Mouse (Mus musculus): ENCODE results near the gene Bag3. TPM values are rescaled to one million over a fixed set of nuclear protein-coding genes. Genes with fewer than 3 reads are reported as not detected.

Bag3 gene
- polyA plus RNA-seq, 1 experiment = 40.2 TPM

DNA sequence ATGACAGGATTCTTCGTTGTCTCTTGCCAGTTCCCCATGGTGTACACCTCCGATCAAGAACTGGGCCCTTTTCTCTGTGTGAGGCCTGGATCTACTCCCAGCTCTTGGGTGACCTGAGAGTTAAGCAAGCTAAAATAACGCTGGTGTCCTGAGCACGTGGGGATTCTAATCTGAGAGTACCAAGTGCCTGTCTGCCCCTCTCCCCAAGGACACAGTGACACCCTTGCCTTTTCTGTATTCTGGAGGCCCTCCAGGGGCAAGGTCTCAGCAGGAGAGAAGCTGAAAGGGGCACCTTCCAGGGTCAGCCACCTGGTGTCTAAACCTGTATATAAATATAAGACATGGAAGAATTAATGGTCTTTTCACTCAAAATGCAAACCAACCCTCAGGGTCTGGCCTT is 14.3 kb downstream of the Bag3 start:
- DNase-seq (ENCODE audit: low read depth) = no peak

- DNase-seq (ENCODE audit: low read depth) = no peak
Measured at GRCm38 (mm10) chr7:128538196-128538595, 14.8 kb downstream of the Bag3 start.

DNA sequence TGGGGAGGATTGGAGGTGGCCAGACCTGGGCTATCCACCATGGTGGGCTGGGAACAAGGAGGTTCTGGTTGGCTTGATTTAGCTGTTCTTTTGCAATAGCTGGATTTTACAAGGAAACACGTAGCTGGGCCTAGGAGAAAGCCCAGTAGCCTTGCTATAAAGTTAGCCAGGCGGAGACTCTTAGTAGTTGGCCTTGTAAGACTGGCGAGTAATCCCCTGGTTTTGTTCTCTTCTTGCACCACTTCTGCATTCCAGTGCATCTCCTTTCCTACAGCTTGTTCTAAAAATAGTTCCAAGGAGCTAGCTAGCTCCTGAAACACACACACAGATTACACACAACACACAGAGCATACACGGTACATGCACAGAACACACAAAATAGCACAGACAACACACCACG is 15.4 kb downstream of the Bag3 start:
- no peak for DNase-seq (ENCODE audit: low read depth)

- no peak for DNase-seq (ENCODE audit: low read depth)
Measured at GRCm38 (mm10) chr7:128540111-128540510, 16.7 kb downstream of the Bag3 start.

GRCm38 (mm10) chr7:128540734-128541133 is 17.3 kb downstream of the Bag3 start:
- no peak for DNase-seq (ENCODE audit: low read depth)

GRCm38 (mm10) chr7:128541186-128541585 is 17.8 kb downstream of the Bag3 start:
- DNase-seq (ENCODE audit: low read depth) = no peak

GRCm38 (mm10) chr7:128541771-128542170 is 18.4 kb downstream of the Bag3 start:
- no peak for DNase-seq (ENCODE audit: low read depth)

- no peak for DNase-seq (ENCODE audit: low read depth)
Measured at GRCm38 (mm10) chr7:128542488-128542887, 19.1 kb downstream of the Bag3 start.

GRCm38 (mm10) chr7:128543148-128543855 is 19.9 kb downstream of the Bag3 start:
- no peak for DNase-seq (ENCODE audit: low read depth)

DNA sequence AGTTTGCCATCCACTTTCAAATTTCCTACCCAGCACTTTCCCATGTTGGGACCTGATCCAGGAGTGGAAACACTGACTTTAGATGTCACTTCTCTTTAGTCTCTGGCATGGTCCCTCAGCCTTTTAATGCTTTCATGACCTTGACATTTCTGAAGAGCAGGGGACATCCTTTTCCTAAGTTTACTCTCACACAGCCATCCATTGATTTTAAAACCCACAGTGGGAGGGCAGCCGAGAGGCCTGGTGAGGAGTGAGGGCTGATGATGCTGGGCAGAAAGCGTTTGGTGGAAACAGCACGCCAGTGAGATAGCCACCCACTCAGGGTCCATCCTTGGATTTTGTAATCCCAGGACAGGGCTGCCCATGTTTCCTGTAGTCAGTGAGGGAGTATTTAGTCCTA is 20.5 kb downstream of the Bag3 start:
- no peak for DNase-seq (ENCODE audit: low read depth)

DNA sequence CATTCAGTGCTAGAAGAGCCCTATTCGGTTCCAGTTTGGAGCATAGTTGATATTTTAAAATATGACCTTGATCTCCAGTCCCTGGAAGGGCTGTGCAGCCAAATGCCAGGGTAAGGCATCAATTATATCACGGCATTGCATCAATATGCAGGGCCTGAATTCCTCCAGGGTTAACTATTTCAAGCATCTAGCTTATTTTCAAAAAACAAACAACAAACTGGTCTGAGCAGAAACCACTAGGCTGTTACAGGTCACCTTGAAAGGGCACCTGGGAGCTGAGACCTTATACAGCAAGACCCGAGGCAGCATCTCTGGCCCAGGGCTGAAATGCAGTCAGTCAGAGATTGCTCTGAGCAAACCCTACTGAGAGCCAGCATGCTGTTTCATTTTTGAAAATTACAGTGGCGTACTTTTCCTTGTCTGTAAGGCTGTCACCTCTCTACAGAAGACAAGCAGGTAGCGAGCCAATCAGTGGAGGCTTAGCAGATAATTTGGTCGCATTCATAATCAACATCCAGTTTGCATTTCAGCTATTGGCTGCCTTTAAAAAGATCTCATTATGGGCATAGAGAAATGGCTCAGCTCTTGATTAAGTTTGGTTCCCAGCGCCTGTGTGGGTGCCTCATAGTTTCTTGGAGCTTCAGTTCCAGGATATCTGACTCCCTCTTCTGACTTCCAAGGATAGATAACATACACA is 21.3 kb downstream of the Bag3 start:
- DNase-seq (ENCODE audit: low read depth) = no peak

- DNase-seq (ENCODE audit: low read depth) = no peak
Measured at GRCm38 (mm10) chr7:128546031-128546430, 22.6 kb downstream of the Bag3 start.

DNA sequence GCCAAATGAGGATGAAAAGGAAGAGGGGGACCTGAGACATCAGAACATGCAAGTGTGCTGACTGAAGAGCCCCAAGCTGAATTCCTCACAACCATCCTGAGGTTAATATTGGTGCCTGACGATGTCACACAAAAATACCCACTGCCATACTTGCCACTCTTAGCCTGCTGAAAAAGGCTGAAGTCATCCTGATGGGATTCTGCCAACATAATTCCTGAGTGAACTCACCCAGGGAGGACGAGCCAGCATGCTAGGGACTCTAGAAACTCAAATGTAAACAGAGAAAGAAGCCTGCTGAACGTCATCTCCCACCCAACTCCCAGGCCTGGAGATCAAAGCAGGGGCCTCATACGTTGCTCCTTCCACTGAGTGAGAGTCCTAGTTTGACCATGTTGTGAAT is 25.7 kb downstream of the Bag3 start:
- DNase-seq (ENCODE audit: low read depth) = no peak

DNA sequence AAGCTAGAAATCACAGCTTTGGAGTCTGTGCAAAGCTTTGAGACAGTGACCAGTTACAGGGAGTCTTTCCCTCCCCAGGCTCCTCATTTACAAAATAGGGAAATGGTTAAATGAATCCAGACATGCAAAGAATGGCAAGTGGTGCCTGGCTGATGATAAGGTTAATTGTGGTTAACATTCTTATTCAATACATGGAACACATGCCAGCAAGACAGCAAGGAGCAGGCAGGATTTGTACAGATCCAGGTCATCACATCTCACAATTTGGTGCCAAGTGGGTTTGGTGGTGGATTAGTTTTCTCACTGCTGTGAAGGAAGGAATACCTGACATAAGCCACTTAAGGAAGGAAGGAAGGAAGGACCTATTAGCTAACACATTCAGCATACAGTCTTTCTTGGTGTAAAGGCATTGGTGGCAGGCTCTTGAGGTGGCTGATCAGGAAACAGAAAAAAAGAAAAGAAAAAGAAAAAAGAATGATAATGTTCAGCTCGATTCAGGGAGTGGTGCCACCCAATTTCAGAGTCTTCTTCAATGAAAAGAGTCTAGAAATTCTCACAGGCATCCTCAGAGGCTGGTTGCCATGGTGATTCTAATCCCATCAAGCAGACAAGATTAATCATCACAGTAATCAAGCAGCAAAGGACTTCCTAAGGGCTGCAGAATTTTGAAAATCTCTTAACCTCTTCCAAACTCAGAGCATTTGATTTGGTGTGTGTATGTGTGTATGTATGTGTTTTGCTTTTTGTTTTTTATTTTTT is 27.1 kb downstream of the Bag3 start:
- no peak for DNase-seq (ENCODE audit: low read depth)

DNA sequence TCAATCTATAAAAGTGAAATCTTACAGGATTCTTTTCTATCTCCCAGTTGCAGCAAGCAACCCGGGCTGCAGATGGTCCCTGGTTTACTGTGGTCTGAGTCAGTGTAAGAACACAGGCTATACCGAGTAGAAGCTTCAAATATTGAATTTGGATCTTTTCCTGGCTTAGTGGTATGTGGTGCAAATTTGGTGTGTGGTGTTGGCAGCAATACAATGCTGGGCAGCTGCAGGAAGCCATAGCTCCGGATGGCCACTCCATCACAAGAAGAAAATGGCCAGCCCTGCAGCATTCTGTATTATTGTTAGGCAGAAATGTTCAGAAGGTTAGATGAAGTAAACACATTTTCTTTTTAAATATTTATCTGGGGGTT is 27.7 kb downstream of the Bag3 start:
- no peak for DNase-seq (ENCODE audit: low read depth)

DNA sequence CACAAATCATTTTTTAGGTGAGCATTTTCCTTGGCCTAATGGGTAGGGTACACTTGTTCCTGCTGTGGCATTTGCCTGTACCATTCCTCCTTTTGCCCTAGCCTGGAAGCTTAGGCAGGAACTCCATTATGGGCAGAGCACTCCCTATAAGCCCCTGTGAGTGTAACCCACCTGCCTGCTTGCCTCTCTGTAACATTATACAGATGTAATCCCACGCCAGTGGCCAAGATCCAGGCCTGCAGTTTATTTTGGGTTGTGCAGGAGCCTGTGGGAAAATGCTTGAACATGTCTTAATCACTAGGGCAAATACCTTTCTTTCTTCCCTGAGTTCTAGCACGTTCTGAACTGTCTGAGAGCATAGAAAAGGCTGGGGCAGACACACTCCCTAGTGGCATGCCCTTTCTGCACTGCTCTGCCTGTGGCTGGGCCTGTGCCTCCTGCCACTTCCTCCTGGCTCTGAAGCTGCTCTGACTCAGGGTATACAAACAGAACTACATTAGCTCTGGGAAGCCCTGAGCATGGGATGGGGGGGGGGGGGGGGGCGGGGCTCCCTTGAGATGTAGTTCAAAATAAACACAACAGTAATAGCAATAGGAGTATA is 29.8 kb downstream of the Bag3 start:
- DNase-seq (ENCODE audit: low read depth) = no peak

- no peak for DNase-seq (ENCODE audit: low read depth)
Measured at GRCm38 (mm10) chr7:128554502-128554901, 31.1 kb downstream of the Bag3 start.

- no peak for DNase-seq (ENCODE audit: low read depth)
Measured at GRCm38 (mm10) chr7:128555141-128555750, 31.8 kb downstream of the Bag3 start.

DNA sequence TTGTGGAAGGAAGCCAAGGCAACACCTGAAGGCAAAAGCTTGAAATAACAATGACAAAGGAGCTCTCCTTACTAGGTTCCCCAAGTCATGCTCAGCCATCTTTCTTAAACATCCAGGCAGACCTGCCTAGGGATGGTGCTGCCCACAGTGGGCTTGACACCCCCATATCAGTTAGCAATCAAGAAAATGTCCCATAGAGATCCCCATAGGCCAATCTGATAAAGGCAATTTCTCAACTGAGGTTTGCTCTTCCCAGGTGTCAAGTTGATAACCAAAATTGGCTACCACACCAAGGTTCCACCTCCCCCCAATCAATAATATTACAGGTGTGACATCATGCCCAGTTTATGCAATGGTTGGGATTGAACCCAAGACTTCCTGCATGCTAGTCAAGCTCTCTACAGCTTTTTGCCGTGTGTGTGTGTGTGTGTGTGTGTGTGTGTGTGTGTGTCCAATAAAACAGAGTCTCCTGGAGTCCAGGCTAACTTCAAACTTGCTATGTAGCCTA is 33.6 kb downstream of the Bag3 start:
- no peak for DNase-seq (ENCODE audit: low read depth)

GRCm38 (mm10) chr7:128563373-128563772 is 40.0 kb downstream of the Bag3 start:
- DNase-seq (ENCODE audit: low read depth) = no peak

DNA sequence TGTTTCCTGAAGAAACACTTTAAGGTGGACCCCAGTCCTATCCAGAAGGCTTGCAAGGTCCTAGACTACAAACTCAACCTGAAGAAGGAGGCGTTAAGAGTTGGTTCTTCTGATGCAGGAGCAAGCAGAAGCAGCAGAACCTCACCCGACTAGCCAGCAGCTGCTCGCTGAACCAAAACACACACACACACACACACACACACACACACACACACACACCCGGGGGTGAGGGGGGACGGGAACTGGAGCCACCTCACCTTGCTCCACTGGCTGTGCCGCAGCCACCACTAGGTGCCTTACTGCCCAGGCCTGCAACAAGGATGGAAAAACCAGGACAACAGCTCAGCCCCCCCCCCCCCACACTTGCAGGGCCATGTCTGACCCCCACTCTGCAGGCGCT is 42.9 kb downstream of the Bag3 start:
- DNase-seq (ENCODE audit: low read depth) = no peak
